Mouse (Mus musculus) adrenal gland, postnatal 36 days (tissue): Measurements from ENCODE around the gene Ntng1. TPM values are rescaled to one million over a fixed set of nuclear protein-coding genes. Genes with fewer than 3 reads are reported as not detected.

ENCODE experiments used
- DNase-seq, 2 experiments: peaks; one replicate each; pipeline ENCODE4 v3.0.0; 2021; ENCODE audit warnings: mixed read lengths in 1 of 2
- long read RNA-seq, 2 experiments: library from polyadenylated mRNA; stranded (forward); transcript quantifications; one replicate each; pipeline ENCODE4 v2.0.0; 2021; ENCODE audit warnings: borderline sequencing depth in 2 of 2
- total RNA-seq, 2 experiments: library from RNA; stranded (reverse); gene quantifications; 2 replicates each; pipeline ENCODE4 v1.2.3; 2021

Gene Ntng1
- total RNA-seq: 1 to 10 TPM in 1 of 2 experiments, under 1 TPM in 1; 0.70 to 1.9 TPM
- long read RNA-seq, experiment 1, partial matches to known transcripts: 0 of 3 reads
- long read RNA-seq, experiment 1, other reads (novel, unspliced or antisense): 0 of 3 reads
- long read RNA-seq, experiment 2: 0 reads

DNA sequence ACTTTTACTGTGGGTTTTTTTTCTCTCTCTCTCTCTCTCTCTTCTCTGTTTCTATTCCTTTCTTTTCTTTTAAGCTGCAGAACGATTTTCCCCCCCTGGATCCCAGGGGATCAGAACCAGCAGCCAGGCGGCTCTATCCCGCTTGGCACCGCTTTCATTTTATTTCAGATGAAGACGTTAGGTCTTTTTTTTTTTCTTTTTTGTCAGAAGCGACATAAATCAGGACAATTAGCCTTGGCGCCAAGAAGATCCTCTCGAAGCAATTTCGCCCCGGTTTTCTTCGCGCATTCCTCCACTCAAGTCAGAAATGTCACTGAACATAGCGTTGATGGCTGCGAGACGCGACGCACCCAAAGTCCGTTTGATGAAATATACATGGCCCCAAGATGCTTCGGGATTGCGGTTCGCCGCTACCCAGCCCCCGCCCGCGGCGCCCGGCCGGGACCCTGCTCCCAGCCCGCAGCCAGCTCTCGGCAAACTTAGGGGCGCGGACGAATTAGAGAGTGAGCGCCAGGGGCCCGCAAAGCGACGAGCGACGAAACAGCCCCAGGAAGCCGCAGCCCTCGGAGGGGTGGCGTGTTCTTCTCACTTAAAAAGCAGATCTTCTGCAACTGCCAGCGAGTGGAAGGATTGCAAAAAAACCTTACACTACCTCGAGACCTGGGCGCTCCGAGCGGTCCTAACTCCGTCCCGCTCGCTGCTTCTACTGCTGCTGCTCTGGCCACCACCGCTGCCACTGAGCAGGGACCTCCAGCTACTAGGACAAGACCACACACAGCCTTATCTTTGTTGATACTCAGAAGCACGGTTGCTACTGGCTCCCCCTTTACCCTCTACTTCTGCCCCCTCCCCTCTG, at the start of gene Ntng1:
Gene Ntng1 (minus strand): TSS at position 806 of the 856 bp plus-strand sequence.
- peak; percentile 5 to 15 for DNase-seq

DNA sequence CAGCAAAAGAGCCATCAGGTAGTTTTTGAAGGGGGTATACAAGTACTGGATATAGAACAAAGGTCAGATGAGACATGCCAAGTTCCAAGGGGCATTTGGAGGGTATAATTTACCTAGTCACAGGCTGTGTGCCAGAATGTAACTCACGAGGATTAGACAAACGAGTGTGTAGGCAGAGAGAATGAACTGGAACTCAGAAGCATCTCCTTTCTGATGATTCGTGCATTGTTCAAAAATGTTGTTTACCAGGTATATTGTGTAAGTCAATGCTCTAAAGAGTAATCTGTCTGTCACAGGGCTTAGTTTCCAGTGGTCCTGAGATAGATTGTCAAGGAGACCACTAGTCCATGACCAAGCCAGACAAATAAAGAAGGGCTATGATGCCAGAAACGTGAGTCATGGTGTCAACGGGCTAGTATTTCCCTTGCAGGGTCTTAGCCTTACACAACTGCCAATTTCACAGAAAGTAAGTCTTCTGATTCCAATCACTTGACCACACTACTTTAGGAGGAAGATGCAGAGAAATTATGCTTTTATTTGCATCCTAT, 43.7 kb upstream of the Ntng1 start:
- no peak for DNase-seq

DNA sequence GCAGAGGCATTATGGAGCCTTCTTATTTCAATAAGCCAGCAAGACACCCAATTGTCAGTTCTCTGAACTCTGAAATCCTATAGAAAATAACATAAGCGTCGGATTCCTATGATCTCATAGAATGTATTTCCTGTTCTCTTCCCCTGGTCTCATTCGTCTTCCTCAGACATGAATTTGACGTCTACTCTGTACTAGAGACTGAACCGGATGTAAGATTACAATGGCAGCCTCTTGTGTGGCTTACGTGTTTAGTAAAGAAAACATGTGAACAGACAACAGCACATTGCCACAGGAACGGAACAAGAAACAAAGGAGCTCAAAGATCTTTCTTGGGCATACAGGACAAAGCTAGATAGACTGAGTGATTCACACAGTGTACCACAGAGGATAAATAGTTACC, 5.3 kb upstream of the Ntng1 start:
- DNase-seq: no peak

GRCm38 (mm10) chr3:110144301-110145055, 667 bp upstream of the Ntng1 start:
- DNase-seq: no peak

- peak in 1 of 2 experiments; percentile 2 for DNase-seq
These were observed 1.3 kb downstream of the Ntng1 start for GRCm38 (mm10) chr3:110142314-110143205.

DNA sequence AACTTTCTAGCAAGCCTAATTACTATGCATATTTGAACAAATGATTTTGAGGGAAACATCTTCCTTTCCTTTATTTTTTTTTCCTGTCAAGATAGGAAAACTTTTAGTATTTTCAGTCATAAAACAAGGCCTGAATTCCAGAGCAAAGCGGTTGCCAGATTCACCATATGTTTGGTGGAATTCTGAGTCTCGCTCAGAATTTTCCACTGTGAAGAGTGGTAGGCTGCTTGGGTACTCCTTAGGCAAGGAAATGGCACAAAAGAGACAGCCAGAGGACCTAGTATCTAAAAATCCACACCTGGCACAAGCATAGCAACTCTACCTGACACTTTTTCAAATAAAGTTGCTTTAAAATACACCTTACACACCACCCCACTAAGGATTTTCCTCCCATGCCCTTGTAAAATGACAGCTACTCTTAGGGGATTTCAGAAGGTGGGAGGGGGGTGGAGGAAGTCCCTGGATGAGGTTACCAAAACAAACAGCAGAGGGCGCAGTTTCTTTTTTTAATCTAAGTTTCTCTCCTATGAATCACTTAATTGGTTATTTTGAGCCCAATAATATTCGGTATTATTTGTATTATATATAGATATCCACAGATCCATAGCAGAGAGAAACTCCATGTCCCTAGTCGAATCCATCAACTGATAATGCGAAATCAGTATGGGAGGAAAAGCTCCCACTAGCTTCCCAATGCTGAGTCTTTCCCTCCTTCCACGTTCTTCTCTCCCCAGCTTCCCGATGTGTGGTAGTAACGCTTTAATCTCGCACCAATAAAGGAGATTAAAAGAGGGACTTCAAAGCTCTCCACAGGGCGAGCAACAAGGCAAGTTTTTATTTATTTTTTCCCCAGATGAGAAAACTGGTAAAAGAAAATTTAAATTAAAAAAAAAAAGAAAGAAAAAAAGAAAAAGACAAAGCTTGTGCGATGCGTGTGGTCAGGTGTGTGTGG, 2.2 kb downstream of the Ntng1 start:
- DNase-seq: peak; percentile 13 to 29

GRCm38 (mm10) chr3:110136115-110136514, 7.7 kb downstream of the Ntng1 start:
- DNase-seq: no peak

GRCm38 (mm10) chr3:110133150-110133549, 10.7 kb downstream of the Ntng1 start:
- no peak for DNase-seq

- no peak for DNase-seq
These were observed 11.5 kb downstream of the Ntng1 start for GRCm38 (mm10) chr3:110132289-110132688.

- DNase-seq: no peak
These were observed 12.5 kb downstream of the Ntng1 start for GRCm38 (mm10) chr3:110131043-110131891.

- DNase-seq: no peak
These were observed 14.2 kb downstream of the Ntng1 start for GRCm38 (mm10) chr3:110129607-110130006.

DNA sequence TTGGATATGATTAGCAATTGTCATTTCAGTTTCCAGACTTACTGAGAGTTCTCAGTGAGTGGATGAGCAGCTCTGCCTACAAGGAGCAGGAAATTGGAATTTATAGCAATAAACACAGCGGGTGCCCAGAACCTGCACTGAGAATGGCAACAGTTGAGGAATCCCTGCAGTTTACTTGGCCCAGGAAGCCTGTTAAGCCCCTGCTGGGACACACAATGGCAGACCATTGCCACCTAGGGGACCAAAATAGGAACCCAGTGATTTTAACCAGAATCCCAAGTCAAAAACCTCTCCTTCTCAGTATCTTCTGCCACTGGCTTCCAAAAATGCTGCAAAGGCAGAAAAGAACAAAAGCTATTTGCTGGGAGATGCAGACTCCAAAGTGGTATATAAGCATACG, 37.8 kb downstream of the Ntng1 start:
- no peak for DNase-seq

- DNase-seq: no peak
These were observed 49.4 kb downstream of the Ntng1 start for GRCm38 (mm10) chr3:110094407-110094806.

- no peak for DNase-seq
These were observed 49.8 kb downstream of the Ntng1 start for GRCm38 (mm10) chr3:110094003-110094402.

GRCm38 (mm10) chr3:110092521-110092920, 51.3 kb downstream of the Ntng1 start:
- no peak for DNase-seq

- DNase-seq: no peak
These were observed 56.6 kb downstream of the Ntng1 start for GRCm38 (mm10) chr3:110087189-110087588.

- DNase-seq: no peak
These were observed 58.5 kb downstream of the Ntng1 start for GRCm38 (mm10) chr3:110085336-110085735.

- no peak for DNase-seq
These were observed 79.0 kb downstream of the Ntng1 start for GRCm38 (mm10) chr3:110064709-110065256.

DNA sequence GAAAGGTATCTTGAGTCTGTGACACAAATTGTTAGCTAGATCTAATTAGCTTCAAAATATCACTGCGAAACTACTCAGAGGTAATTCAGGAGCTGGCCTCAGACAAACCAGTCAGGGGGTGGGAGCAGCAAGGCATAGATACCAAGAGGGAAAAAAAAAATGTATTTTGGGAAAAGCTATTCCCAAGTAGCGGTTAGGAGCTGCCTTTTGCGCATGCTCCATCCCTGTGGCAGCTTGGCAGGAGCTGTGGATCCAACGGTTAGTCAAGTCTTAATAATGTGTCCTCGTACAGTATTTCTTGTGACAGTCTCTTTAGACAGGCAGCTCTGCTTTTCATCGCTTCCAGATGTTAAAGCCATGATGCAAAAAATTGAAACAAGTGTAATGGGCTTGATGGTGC, 87.9 kb downstream of the Ntng1 start:
- no peak for DNase-seq
